Mouse (Mus musculus): ENCODE measurements around the gene 1700069L16Rik. TPM values are rescaled to one million over a fixed set of nuclear protein-coding genes. Genes with fewer than 3 reads are reported as not detected.

1700069L16Rik gene
- polyA plus RNA-seq, 1 experiment from 2014 or later = not detected

DNA sequence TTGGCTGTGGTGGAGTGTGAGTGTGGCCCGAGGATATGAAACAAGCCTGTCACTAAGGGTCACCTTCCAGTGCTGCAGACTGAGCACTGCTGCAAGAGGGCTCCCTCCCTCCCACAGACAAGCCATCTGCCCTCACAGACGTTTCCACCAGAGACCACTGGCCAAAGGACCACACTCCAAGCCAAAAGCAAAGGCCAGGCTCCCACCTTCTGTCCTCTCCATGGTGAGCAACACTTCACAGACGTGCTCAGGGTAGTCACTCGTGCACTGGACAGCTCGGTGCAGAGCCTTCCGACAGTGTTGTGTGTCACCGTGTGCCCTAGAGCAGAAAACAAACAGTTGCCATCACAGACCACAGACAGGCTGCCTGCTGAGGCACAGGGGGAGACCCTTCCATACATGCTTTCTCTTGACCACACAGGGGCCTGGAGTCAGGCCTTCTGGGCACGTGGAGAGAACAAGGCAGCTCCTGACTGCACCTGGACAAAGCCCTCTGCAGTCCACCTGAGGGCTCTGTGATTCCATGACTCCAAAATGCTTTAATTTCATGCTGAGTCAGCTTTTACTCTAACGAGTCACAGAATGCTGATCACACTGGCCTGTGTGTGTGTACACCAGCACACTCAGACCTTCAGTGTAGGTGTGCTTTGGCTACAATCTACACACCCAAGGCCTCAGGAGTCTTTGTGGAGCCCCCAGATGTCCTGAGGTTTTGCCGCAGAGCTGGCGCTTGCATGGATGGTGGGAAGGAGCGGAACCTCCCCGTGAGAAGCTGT, 24.2 kb upstream of the 1700069L16Rik start:
- no peak overlapping the region for H3K9ac ChIP-seq
- H3K4me1 ChIP-seq = no peaks in the 10 kb centered on the region
- no peak overlapping the region for H3K4me2 ChIP-seq
- peaks cover 85% of the 10 kb centered on the region for H3K36me3 ChIP-seq (replicated peaks)
- WGBS = 94% methylated on average over 13 of the region's 13 CpGs
- no peaks in the 10 kb centered on the region for H3K9me3 ChIP-seq
- no peak overlapping the region for H3K4me3 ChIP-seq
- no peak for ATAC-seq (replicated peaks)
- H3K27me3 ChIP-seq (replicated peaks) = no peaks in the 10 kb centered on the region
- H3K27ac ChIP-seq = no peak overlapping the region

DNA sequence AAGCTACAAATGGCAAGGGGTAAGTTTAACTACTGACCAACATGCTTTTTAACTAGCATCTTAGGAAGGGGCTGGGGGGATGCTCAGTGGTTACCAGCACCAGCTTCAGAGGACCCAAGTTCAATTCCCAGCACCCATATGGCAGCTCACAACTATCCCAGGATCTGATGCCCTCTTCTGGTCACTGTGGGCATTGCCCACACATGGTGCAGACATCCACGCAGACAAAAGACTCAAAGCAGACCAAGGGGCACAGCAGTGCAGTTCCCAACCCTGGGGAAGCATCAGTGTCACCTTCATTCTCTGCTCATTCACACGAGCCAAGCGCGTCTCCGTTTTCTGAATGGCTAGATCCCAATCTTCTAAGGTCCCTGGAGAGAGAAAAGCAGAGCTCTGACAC, 23.1 kb upstream of the 1700069L16Rik start:
- ATAC-seq (replicated peaks) = no peak
- H3K9ac ChIP-seq = no peak overlapping the region
- WGBS = 97% methylated on average over 5 of the region's 5 CpGs
- H3K36me3 ChIP-seq (replicated peaks) = peaks cover 91% of the 10 kb centered on the region
- no peak overlapping the region for H3K4me2 ChIP-seq
- no peaks in the 10 kb centered on the region for H3K27me3 ChIP-seq (replicated peaks)
- H3K4me3 ChIP-seq = no peak overlapping the region
- no peaks in the 10 kb centered on the region for H3K4me1 ChIP-seq
- no peaks in the 10 kb centered on the region for H3K9me3 ChIP-seq
- no peak overlapping the region for H3K27ac ChIP-seq

DNA sequence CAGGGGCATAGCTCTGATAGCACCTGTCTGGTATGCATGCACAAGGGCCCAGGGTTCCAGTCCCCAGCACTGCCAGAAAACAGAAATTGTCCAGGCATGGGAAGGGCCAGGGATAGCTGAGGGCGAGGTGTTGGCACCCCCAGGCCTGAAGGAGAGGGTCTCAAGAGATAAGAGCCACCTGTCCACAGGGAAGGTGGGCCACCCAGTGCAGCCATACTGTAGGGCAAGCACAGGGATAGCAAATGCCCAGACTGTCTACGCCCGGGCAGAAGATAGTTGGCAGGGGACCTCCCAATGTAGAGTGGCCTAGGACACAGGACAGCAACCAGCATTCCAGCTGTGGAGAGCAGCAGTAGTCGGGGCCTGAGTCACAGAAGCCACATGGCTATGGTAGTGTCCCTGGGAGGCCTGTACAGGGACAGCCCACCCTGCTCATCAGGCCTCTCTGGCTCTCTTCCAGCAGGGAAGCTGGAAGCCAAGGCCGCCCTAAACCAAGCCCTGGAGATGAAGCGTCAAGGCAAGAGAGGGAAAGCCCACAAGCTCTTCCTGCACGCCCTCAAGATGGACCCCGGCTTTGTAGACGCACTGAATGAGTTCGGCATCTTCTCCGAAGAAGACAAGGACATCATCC, 13.2 kb upstream of the 1700069L16Rik start:
- WGBS = 91% methylated on average over 11 of the region's 11 CpGs
- H3K36me3 ChIP-seq (replicated peaks) = peaks cover 31% of the 10 kb centered on the region; the same call in 1 of the 2 replicates

DNA sequence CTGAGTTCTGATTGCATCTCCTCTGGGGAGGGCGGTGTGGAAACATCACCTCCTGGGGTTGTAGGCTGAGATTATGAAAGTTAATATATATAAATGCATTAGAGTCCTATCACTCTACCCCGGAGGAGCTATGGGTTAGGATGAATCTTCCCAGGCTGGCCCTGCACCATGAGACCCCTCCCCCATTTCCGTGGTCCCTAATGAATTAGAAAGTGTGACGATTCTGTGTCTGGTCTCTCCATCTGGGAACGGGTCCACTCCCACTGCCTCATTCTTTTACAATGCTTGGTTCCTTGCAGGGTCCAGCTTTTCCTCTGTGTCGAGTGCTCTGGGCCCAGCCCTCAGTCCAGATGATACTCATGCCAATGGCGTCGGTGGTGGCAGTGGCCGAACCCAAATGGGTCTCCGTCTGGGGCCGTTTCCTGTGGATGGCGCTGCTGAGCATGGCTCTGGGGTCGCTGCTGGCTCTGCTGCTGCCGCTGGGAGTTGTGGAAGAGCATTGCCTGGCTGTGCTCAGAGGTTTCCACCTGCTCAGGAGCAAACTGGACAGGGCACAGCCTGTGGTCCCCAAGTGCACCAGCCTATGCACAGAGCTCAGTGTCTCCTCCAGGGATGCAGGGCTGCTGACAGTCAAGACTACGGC, 12.1 kb upstream of the 1700069L16Rik start:
- no peaks in the 10 kb centered on the region for H3K9me3 ChIP-seq
- peak overlapping the region; percentile 90 for H3K4me2 ChIP-seq
- no peaks in the 10 kb centered on the region for H3K27me3 ChIP-seq (replicated peaks)
- H3K36me3 ChIP-seq (replicated peaks) = peaks cover 20% of the 10 kb centered on the region; the same call in 1 of the 2 replicates
- peak overlapping the region; percentile 95 for H3K27ac ChIP-seq
- ATAC-seq (replicated peaks) = no peak
- peaks cover 22% of the 10 kb centered on the region for H3K4me1 ChIP-seq
- WGBS = 39% methylated on average over 15 of the region's 15 CpGs
- peak overlapping the region; percentile 55 for H3K4me3 ChIP-seq
- H3K9ac ChIP-seq = peak overlapping the region; percentile 65

More for the DNA sequence above, 13.2 kb upstream of the 1700069L16Rik start:
- ATAC-seq (replicated peaks) = no peak
- Histone ChIP-seq H3K27ac (no peak overlapping the region), H3K9ac (no peak overlapping the region), H3K4me1 (peaks cover 22% of the 10 kb centered on the region), H3K27me3 (replicated peaks) (no peaks in the 10 kb centered on the region), H3K4me2 (no peak overlapping the region), H3K4me3 (no peak overlapping the region), H3K9me3 (no peaks in the 10 kb centered on the region)

DNA sequence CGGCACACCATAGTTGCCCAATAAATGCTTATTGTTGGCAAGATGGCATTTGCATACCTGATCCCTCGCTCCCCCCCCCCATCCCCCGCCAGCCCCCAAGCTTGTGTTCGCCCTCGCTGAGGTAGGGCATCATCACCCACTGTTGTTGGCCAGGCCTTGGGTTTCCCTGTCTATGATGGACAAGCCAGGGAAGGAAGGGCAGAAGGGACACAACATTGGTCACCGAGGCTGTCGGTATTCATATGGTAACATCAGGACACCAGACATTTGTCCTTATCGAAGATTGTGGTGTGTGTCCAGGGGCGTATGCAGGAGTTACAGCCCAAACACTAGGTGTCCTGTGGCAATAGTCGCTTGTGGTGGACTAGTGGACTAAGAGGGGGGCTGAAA, 11.5 kb upstream of the 1700069L16Rik start:
- ATAC-seq (replicated peaks) = peak; percentile 48
- peak overlapping the region; percentile 90 for H3K4me2 ChIP-seq

DNA sequence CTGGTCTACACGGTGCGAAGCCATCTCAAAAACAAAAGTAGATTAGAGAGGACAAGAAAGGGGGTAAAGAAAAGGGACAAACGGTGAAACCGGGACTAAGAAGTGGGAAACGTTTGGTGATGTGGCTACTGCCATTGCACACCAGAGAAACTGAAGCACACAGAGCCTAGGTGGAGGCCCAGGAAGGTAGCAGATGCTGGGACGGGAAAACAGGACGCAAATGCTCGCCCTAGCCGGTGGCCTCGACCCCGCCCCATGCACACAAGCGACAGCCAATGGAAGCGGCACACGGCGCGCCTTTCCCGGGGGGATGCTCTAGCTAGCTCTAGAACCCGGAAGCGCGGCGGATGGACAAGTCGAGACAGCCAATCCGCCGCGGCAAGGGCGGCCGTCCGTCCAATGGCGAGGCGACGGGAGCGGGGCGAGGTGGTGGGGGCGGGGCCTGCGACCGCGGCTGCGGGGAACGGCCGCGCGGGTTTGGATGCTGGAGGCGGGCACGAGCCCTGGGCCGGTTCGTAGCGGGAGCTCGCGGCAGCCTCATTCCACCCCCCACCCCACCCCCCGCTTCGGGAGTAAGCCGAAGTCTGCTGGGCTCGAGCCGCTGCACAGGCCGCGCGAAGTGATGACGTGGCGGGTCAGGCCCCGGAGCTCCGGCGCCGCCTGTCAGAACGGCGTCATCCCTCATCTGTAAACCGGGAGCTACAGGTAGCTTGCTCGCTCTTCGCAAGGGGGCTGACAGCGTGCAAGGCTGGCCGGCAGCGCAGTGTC, 11.0 kb upstream of the 1700069L16Rik start, which contains the start of gene Ficd:
Ficd (plus strand) TSS at position 459 of the 768 bp plus-strand sequence.
- Histone ChIP-seq H3K4me2 (peak within 1 kb of the TSS; percentile 90), H3K27ac (peak within 1 kb of the TSS; percentile 95), H3K4me1 (peaks cover 31% of the 10 kb centered on the region), H3K36me3 (replicated peaks) (peaks cover 19% of the 10 kb centered on the region; the same call in 1 of the 2 replicates), H3K9me3 (no peaks in the 10 kb centered on the region), H3K27me3 (replicated peaks) (no peaks in the 10 kb centered on the region), H3K4me3 (peak within 1 kb of the TSS; percentile 55), H3K9ac (peak within 1 kb of the TSS; percentile 65)
- ATAC-seq (replicated peaks) = peak; percentile 94
- under 1% methylated on average over 71 of the region's 71 CpGs for WGBS

More for the DNA sequence above, 11.5 kb upstream of the 1700069L16Rik start:
- peaks cover 19% of the 10 kb centered on the region; the same call in 1 of the 2 replicates for H3K36me3 ChIP-seq (replicated peaks)
- H3K27ac ChIP-seq = peak overlapping the region; percentile 95
- 4% methylated on average over 10 of the region's 10 CpGs for WGBS
- H3K4me3 ChIP-seq = peak overlapping the region; percentile 55
- H3K27me3 ChIP-seq (replicated peaks) = no peaks in the 10 kb centered on the region
- H3K9me3 ChIP-seq = no peaks in the 10 kb centered on the region
- H3K4me1 ChIP-seq = peaks cover 25% of the 10 kb centered on the region
- H3K9ac ChIP-seq = peak overlapping the region; percentile 65

DNA sequence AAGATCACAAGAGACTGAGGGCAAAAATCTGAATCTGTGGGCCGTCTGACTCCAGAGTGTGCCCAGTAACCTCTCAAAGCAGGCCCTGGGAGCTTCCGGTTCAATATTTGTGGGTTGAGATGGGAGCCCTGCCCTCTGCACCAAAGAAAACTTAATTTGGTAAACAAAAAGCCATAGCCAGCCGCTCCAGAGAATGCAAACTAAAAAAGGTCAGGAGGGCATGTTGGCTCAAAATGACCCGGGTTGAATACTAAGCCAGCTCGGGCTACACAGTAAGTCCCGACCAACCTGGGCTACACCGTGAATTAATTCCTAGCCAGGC, 10.4 kb upstream of the 1700069L16Rik start:
- H3K9ac ChIP-seq = peak overlapping the region; percentile 46
- WGBS = 26% methylated on average over 7 of the region's 7 CpGs
- H3K4me2 ChIP-seq = peak overlapping the region; percentile 90
- H3K4me1 ChIP-seq = peaks cover 36% of the 10 kb centered on the region
- H3K9me3 ChIP-seq = no peaks in the 10 kb centered on the region
- H3K27me3 ChIP-seq (replicated peaks) = no peaks in the 10 kb centered on the region
- H3K36me3 ChIP-seq (replicated peaks) = peaks cover 19% of the 10 kb centered on the region; the same call in 1 of the 2 replicates
- peak; percentile 29; the same call in 1 of the 2 replicates for ATAC-seq (replicated peaks)
- peak overlapping the region; percentile 95 for H3K27ac ChIP-seq
- H3K4me3 ChIP-seq = peak overlapping the region; percentile 55

DNA sequence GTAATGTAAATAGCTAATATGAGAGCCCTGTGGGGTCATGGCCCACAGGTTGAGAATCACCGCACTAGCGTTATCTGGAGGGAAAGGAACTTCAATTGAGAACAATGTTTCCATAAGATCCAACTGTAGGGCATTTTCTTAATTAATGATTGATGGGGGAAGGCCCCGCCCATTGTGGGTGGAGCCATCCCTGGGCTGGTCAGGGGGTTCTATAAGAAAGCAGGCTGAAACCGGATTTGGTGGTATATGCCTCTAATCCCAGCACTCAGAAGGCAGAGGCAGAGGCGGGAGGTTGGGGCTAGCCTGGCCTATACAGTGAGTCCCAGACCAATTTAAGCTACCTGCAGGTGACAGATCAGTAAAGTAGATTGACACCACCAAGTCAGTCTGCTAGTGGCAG, 9.8 kb upstream of the 1700069L16Rik start:
- no peaks in the 10 kb centered on the region for H3K9me3 ChIP-seq
- H3K4me3 ChIP-seq = no peak overlapping the region
- H3K36me3 ChIP-seq (replicated peaks) = peaks cover 13% of the 10 kb centered on the region; the same call in 1 of the 2 replicates
- no peak for ATAC-seq (replicated peaks)
- peak overlapping the region; percentile 95; the same call in 1 of the 2 replicates for H3K27ac ChIP-seq
- H3K4me1 ChIP-seq = peaks cover 36% of the 10 kb centered on the region
- H3K9ac ChIP-seq = no peak overlapping the region
- H3K4me2 ChIP-seq = no peak overlapping the region
- H3K27me3 ChIP-seq (replicated peaks) = no peaks in the 10 kb centered on the region
- WGBS = 69% methylated on average over 5 of the region's 5 CpGs

DNA sequence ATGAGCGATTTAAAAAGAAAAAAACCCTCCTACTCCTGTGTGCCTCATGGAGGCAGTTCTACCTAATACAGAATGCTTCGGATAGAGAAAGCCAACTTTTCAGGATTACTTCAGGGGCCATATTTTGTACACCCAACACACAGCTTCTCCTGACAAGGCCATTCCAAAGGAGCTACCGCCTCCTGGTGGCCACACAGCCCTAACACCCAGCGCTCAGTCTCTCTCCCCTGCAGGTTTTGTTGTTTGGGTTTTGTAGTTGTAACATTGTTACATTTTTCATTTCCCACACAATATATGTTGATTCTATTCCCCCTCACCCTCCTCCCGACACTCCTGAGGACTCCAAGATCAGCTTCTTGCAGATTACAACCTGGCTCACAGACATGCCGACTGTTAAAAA, 7.6 kb upstream of the 1700069L16Rik start:
- Histone ChIP-seq H3K9ac (no peak overlapping the region), H3K27ac (no peak overlapping the region), H3K4me1 (peaks cover 30% of the 10 kb centered on the region), H3K4me2 (no peak overlapping the region), H3K27me3 (replicated peaks) (no peaks in the 10 kb centered on the region), H3K36me3 (replicated peaks) (no peaks in the 10 kb centered on the region), H3K4me3 (no peak overlapping the region), H3K9me3 (no peaks in the 10 kb centered on the region)
- ATAC-seq (replicated peaks) = no peak
- 32% methylated on average over 6 of the region's 6 CpGs for WGBS

DNA sequence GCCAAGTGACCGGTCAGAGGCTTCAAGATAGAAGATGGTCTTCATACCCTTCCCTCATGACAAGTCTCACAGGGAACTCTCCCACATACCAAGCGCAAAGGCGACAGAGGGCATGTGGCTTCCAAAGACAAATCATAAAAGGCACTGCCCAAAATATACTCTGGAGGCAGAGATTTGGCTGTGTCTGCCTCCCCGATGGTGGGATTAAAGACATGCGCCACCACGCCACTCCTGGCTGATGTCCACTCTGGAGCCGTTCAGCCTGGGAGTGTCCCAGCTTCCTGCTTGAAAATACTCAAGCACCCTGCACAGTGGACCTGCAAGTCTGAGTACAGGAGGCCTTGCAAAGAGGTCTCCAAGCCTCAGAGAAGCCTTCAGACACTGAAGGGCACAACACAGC, 6.6 kb upstream of the 1700069L16Rik start:
- Histone ChIP-seq H3K9me3 (no peaks in the 10 kb centered on the region), H3K4me1 (peaks cover 20% of the 10 kb centered on the region), H3K4me3 (no peak overlapping the region), H3K36me3 (replicated peaks) (no peaks in the 10 kb centered on the region), H3K27ac (peak overlapping the region; percentile 45; the same call in 1 of the 2 replicates), H3K27me3 (replicated peaks) (no peaks in the 10 kb centered on the region), H3K4me2 (no peak overlapping the region), H3K9ac (no peak overlapping the region)
- ATAC-seq (replicated peaks) = no peak
- 84% methylated on average over 7 of the region's 7 CpGs for WGBS

DNA sequence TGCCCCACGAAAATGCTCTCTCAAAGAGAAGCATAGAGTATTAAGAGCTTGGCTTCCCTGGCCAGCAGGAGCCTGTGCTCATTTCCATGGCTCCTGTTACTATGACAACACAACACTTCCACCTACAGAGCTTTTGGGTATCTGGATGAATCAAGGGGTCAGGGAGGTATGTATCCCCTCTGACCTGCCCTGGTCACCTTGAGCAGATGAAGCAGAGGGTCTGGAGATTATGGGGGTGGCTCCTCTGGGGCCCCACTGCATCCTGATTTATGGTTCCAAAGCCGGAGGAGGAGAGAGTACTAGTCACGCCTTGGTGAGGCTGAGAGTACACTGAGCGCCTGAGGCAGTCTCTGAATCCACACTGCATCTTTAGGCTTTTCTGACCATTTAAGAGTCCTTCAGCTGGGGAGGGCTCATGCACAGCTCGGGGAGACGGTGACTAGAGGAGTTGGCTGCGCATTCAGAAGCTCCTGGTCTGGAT, 6.1 kb upstream of the 1700069L16Rik start:
- WGBS = 56% methylated on average over 7 of the region's 7 CpGs

More for the DNA sequence above, 6.1 kb upstream of the 1700069L16Rik start:
- H3K4me3 ChIP-seq = no peak overlapping the region
- H3K9me3 ChIP-seq = no peaks in the 10 kb centered on the region
- no peaks in the 10 kb centered on the region for H3K36me3 ChIP-seq (replicated peaks)
- no peak overlapping the region for H3K9ac ChIP-seq
- no peaks in the 10 kb centered on the region for H3K27me3 ChIP-seq (replicated peaks)
- peak overlapping the region; percentile 45; the same call in 1 of the 2 replicates for H3K27ac ChIP-seq
- no peak overlapping the region for H3K4me2 ChIP-seq
- H3K4me1 ChIP-seq = peaks cover 20% of the 10 kb centered on the region
- ATAC-seq (replicated peaks) = 0 out of 2 replicates have a peak, but pooled peaks have one; percentile 18
